7 mouse cellular contexts compared by ENCODE assay signal in the genomic region with DNA sequence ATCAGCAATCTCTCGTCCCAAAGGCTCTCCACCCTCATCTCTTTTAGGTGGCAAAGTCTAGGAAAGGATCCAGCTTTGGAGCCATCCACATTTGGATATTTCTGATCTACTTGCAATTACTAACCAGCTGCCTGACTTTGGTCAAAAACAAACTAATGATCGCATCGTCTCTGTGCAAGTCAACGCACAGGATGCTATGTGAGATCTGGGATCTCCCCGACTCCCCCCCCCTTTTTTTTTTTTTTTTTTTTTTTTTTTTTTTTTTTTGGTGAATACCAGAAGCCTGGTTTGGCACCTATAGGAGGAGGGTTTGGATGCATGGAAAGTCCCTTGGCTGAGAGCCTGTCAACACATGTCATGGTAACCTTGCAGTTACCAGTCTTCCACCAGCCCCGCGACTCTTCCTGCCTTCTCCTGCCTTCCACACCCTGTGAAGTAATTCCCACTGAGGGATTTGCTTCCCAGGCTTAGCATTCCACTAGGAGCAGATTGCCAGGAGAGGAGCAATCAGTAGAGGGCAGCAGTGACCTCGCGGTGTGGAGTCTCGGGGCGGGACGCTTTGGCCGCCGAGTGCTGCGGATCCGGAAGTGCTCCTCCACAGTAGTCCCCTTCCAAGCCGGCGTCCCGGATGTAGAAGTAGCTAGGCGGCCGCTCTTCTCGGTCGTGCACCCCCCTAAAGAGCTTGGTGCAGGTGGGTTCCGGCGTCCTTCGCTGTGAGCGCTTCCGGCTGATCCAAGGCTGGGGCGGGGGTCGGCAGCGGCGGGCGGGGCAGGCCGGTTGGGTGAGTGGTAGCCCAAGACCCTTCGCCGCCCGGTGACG. TPM values are rescaled to one million over a fixed set of nuclear protein-coding genes. Genes with fewer than 3 reads are reported as not detected.
DNase-seq lines count a peak whose midpoint lies in the region; ATAC-seq lines count a peak whose summit lies in the region.

A gene (plus strand): TSS at position 598 of the 819 bp plus-strand sequence.

- DNase-seq in adrenal gland, adult 8-10 months = peak; percentile 93
- peak; percentile 93 for DNase-seq in embryo, embryonic 9.5 days (ENCODE audit: extremely low spot score)
- DNase-seq in gastrocnemius, postnatal 4 days (ENCODE audit: low spot score in 2 of 2) = peak; percentile 88 to 93
- peak; percentile 92 to 93 for DNase-seq in left cerebral cortex, postnatal 36 days (ENCODE audit: low spot score in 2 of 2)
- peak; percentile 97 for DNase-seq in midbrain, embryonic 11.5 days (ENCODE audit: low spot score, missing footprints)
- DNase-seq in skeletal muscle tissue, adult 2 months (ENCODE audit: low read depth, low spot score) = peak; percentile 89

- H3K27ac ChIP-seq in intestine, embryonic 16.5 days (ENCODE audit: low read length) = peak within 1 kb of the TSS; percentile 64
- peak within 1 kb of the TSS; percentile 44 for H3K27ac ChIP-seq in midbrain, embryonic 11.5 days (ENCODE audit: low read depth, low read length)

- intact Hi-C loops in left cerebral cortex, postnatal 36 days (cut with DNase I) = loop anchor here (2.0 to 5.0 kb wide), 2 partner anchors 92 to 221 kb away; a partner anchor contains a TSS

- peak; percentile 99 for ATAC-seq in intestine, embryonic 16.5 days
- peak; percentile 99 for ATAC-seq in midbrain, embryonic 11.5 days (ENCODE audit: low FRiP score)

- no peaks in the 10 kb centered on the region for H3K9me3 ChIP-seq in intestine, embryonic 16.5 days (ENCODE audit: control insufficient read depth, low read length)
- H3K9me3 ChIP-seq in midbrain, embryonic 11.5 days (ENCODE audit: control insufficient read depth, low read length) = no peaks in the 10 kb centered on the region

- H3K27me3 ChIP-seq in intestine, embryonic 16.5 days (replicated peaks; ENCODE audit: control insufficient read depth, insufficient read depth, low read length) = no peaks in the 10 kb centered on the region
- no peaks in the 10 kb centered on the region for H3K27me3 ChIP-seq in midbrain, embryonic 11.5 days (ENCODE audit: control insufficient read depth, insufficient read depth, low read length)

- peak within 1 kb of the TSS; percentile 79 for H3K9ac ChIP-seq in intestine, embryonic 16.5 days (ENCODE audit: low read depth, low read length)
- H3K9ac ChIP-seq in midbrain, embryonic 11.5 days (ENCODE audit: low read length) = peak within 1 kb of the TSS; percentile 82

- H3K4me2 ChIP-seq in intestine, embryonic 16.5 days (ENCODE audit: low read depth, low read length) = peak within 1 kb of the TSS; percentile 57
- peak within 1 kb of the TSS; percentile 45 for H3K4me2 ChIP-seq in midbrain, embryonic 11.5 days

- H3K4me3 ChIP-seq in intestine, embryonic 16.5 days (ENCODE audit: low read length) = peak within 1 kb of the TSS; percentile 66
- H3K4me3 ChIP-seq in midbrain, embryonic 11.5 days (ENCODE audit: low read depth, low read length) = peak within 1 kb of the TSS; percentile 62

- peaks cover 12% of the 10 kb centered on the region for H3K4me1 ChIP-seq in intestine, embryonic 16.5 days (ENCODE audit: control insufficient read depth, insufficient read depth, low read length)
- peaks cover 6% of the 10 kb centered on the region; the same call in 1 of the 2 replicates for H3K4me1 ChIP-seq in midbrain, embryonic 11.5 days (ENCODE audit: control insufficient read depth, insufficient read depth, low read length)

- WGBS in intestine, embryonic 16.5 days = 2% methylated on average over 38 of the region's 38 CpGs
- 5% methylated on average over 38 of the region's 38 CpGs for WGBS in midbrain, embryonic 11.5 days

- peaks cover 2% of the 10 kb centered on the region; the same call in 1 of the 2 replicates for H3K36me3 ChIP-seq in intestine, embryonic 16.5 days (ENCODE audit: control insufficient read depth, insufficient read depth, low read length)
- H3K36me3 ChIP-seq in midbrain, embryonic 11.5 days (ENCODE audit: control insufficient read depth, insufficient read depth, low read length) = no peaks in the 10 kb centered on the region

RNA-seq across cellular contexts. Expression of the gene that starts here (rescaled TPM):
- total RNA-seq in adrenal gland, adult 8-10 months (2022) = 10 to 100 TPM; 15.1 to 24.7 (median 19.8) TPM
- total RNA-seq in gastrocnemius, postnatal 4 days (2021) = 10 to 100 TPM; 18.8 to 21.0 TPM
- 35.3 and 35.8 TPM in 2 replicates for polyA plus RNA-seq in intestine, embryonic 16.5 days (2015; fragmentation: Nextera tagmentation; extraction: Ambion mirVana)
- 10 to 100 TPM; 12.3 to 16.9 TPM for total RNA-seq in left cerebral cortex, postnatal 36 days (2021)
- polyA plus RNA-seq in midbrain, embryonic 11.5 days (2014; fragmentation: Nextera tagmentation; extraction: Ambion mirVana) = 33.3 and 35.7 TPM in 2 replicates

Comparison
In these comparisons a context has a peak if more than half of its experiments do, and no peak if none do; other contexts are left out.
1. Peak in every context shown above with its lines: DNase-seq, ATAC-seq, H3K4me3 ChIP-seq and H3K27ac ChIP-seq.